Mouse (Mus musculus): ENCODE measurements at regions not wholly inside any gene's neighbourhood (a gene's known extent, or its start where the extent isn't known, plus 50 kb on each side); places are given as distances from the start of the nearest gene placed in this dataset.
A peak's percentile ranks its signal among the peaks of the same experiment; 100 is the strongest.

GRCm38 (mm10) chr15:45171605-45172004, 5037.4 kb downstream of the 9330182O14Rik start:
- ATAC-seq (ENCODE audit: low TSS enrichment): no peak

- ATAC-seq (ENCODE audit: low TSS enrichment): peak; percentile 85
These were observed 5044.2 kb downstream of the 9330182O14Rik start for GRCm38 (mm10) chr15:45178341-45178740.

GRCm38 (mm10) chr15:45180173-45180572, 5046.0 kb downstream of the 9330182O14Rik start:
- ATAC-seq (ENCODE audit: low TSS enrichment): no peak

All from frontal cortex, adult (tissue).